Mouse (Mus musculus): ENCODE data around the gene Plek2. TPM values are rescaled to one million over a fixed set of nuclear protein-coding genes. Genes with fewer than 3 reads are reported as not detected.
A peak's percentile ranks its signal among the peaks of the same experiment; 100 is the strongest.

Plek2 gene
- polyA plus RNA-seq, 1 experiment = 0.54 TPM

GRCm38 (mm10) chr12:78914458-78914857 lies 7.7 kb upstream of the Plek2 start:
- Histone ChIP-seq H3K4me1 (ENCODE audit: control insufficient read depth, insufficient read depth, insufficient read length) (peaks cover under 1% of the 10 kb centered on the region; the same call in 1 of the 2 replicates), H3K4me3 (ENCODE audit: extremely low read depth, insufficient read depth, insufficient read length) (no peak overlapping the region), H3K36me3 (ENCODE audit: control insufficient read depth, insufficient read depth, low read length) (no peaks in the 10 kb centered on the region), H3K27me3 (ENCODE audit: control insufficient read depth, insufficient read depth, low read length) (peaks cover 20% of the 10 kb centered on the region), H3K27ac (ENCODE audit: insufficient read depth, low read length) (no peak overlapping the region)
- 87% methylated on average over 4 of the region's 4 CpGs for WGBS
- TF ChIP-seq POLR2A (IDR thresholded peaks at IDR 0.05; ENCODE audit: low read depth, low read length) (no peak), CTCF (IDR thresholded peaks at IDR 0.05; ENCODE audit: extremely low read depth, insufficient read depth, insufficient read length, insufficient replicate concordance) (no peak)
- no peak for DNase-seq (ENCODE audit: low read depth in 1 of 2, low spot score in 2 of 2)

GRCm38 (mm10) chr12:78911707-78912417 lies 5.1 kb upstream of the Plek2 start:
- Histone ChIP-seq H3K36me3 (ENCODE audit: control insufficient read depth, insufficient read depth, low read length) (no peaks in the 10 kb centered on the region), H3K4me1 (ENCODE audit: control insufficient read depth, insufficient read depth, insufficient read length) (peaks cover 1% of the 10 kb centered on the region; the same call in 1 of the 2 replicates), H3K4me3 (ENCODE audit: extremely low read depth, insufficient read depth, insufficient read length) (peak overlapping the region; percentile 24; the same call in 1 of the 2 replicates), H3K27ac (ENCODE audit: insufficient read depth, low read length) (no peak overlapping the region), H3K27me3 (ENCODE audit: control insufficient read depth, insufficient read depth, low read length) (peaks cover 23% of the 10 kb centered on the region)
- DNase-seq (ENCODE audit: low read depth in 1 of 2, low spot score in 2 of 2) = no peak
- TF ChIP-seq CTCF (IDR thresholded peaks at IDR 0.05; ENCODE audit: extremely low read depth, insufficient read depth, insufficient read length, insufficient replicate concordance) (no peak), POLR2A (IDR thresholded peaks at IDR 0.05; ENCODE audit: low read depth, low read length) (no peak)
- WGBS = 5% methylated on average over 37 of the region's 37 CpGs

GRCm38 (mm10) chr12:78910684-78911461 lies 4.1 kb upstream of the Plek2 start:
- no peak for DNase-seq (ENCODE audit: low read depth in 1 of 2, low spot score in 2 of 2)
- H3K36me3 ChIP-seq (ENCODE audit: control insufficient read depth, insufficient read depth, low read length) = no peaks in the 10 kb centered on the region
- peaks cover 27% of the 10 kb centered on the region for H3K27me3 ChIP-seq (ENCODE audit: control insufficient read depth, insufficient read depth, low read length)
- peaks cover 4% of the 10 kb centered on the region for H3K4me1 ChIP-seq (ENCODE audit: control insufficient read depth, insufficient read depth, insufficient read length)
- H3K27ac ChIP-seq (ENCODE audit: insufficient read depth, low read length) = peak overlapping the region; percentile 67; the same call in 1 of the 2 replicates
- 20% methylated on average over 16 of the region's 16 CpGs for WGBS
- TF ChIP-seq CTCF (IDR thresholded peaks at IDR 0.05; ENCODE audit: extremely low read depth, insufficient read depth, insufficient read length, insufficient replicate concordance) (no peak), POLR2A (IDR thresholded peaks at IDR 0.05; ENCODE audit: low read depth, low read length) (no peak)
- no peak overlapping the region for H3K4me3 ChIP-seq (ENCODE audit: extremely low read depth, insufficient read depth, insufficient read length)

- H3K27ac ChIP-seq (ENCODE audit: insufficient read depth, low read length) = no peak overlapping the region
- TF ChIP-seq POLR2A (IDR thresholded peaks at IDR 0.05; ENCODE audit: low read depth, low read length) = no peak
- no peak for TF ChIP-seq CTCF (IDR thresholded peaks at IDR 0.05; ENCODE audit: extremely low read depth, insufficient read depth, insufficient read length, insufficient replicate concordance)
- 83% methylated on average over 6 of the region's 6 CpGs for WGBS
- H3K4me3 ChIP-seq (ENCODE audit: extremely low read depth, insufficient read depth, insufficient read length) = no peak overlapping the region
- H3K27me3 ChIP-seq (ENCODE audit: control insufficient read depth, insufficient read depth, low read length) = peaks cover 27% of the 10 kb centered on the region
- DNase-seq (ENCODE audit: low read depth in 1 of 2, low spot score in 2 of 2) = no peak
- no peaks in the 10 kb centered on the region for H3K36me3 ChIP-seq (ENCODE audit: control insufficient read depth, insufficient read depth, low read length)
- H3K4me1 ChIP-seq (ENCODE audit: control insufficient read depth, insufficient read depth, insufficient read length) = peaks cover 4% of the 10 kb centered on the region
Measured at GRCm38 (mm10) chr12:78908081-78908605, 1.4 kb upstream of the Plek2 start.

- peaks cover 6% of the 10 kb centered on the region; the same call in 1 of the 2 replicates for H3K27me3 ChIP-seq (ENCODE audit: control insufficient read depth, insufficient read depth, low read length)
- no peak for DNase-seq (ENCODE audit: low read depth in 1 of 2, low spot score in 2 of 2)
- H3K27ac ChIP-seq (ENCODE audit: insufficient read depth, low read length) = no peak overlapping the region
- H3K4me1 ChIP-seq (ENCODE audit: control insufficient read depth, insufficient read depth, insufficient read length) = peaks cover 4% of the 10 kb centered on the region
- H3K36me3 ChIP-seq (ENCODE audit: control insufficient read depth, insufficient read depth, low read length) = no peaks in the 10 kb centered on the region
- 94% methylated on average over 7 of the region's 7 CpGs for WGBS
- no peak for TF ChIP-seq POLR2A (IDR thresholded peaks at IDR 0.05; ENCODE audit: low read depth, low read length)
- no peak for TF ChIP-seq CTCF (IDR thresholded peaks at IDR 0.05; ENCODE audit: extremely low read depth, insufficient read depth, insufficient read length, insufficient replicate concordance)
- H3K4me3 ChIP-seq (ENCODE audit: extremely low read depth, insufficient read depth, insufficient read length) = no peak overlapping the region
Measured at GRCm38 (mm10) chr12:78904499-78904898, 2.3 kb downstream of the Plek2 start.

- Histone ChIP-seq H3K4me1 (ENCODE audit: control insufficient read depth, insufficient read depth, insufficient read length) (peaks cover 4% of the 10 kb centered on the region), H3K27me3 (ENCODE audit: control insufficient read depth, insufficient read depth, low read length) (peaks cover 4% of the 10 kb centered on the region; the same call in 1 of the 2 replicates), H3K27ac (ENCODE audit: insufficient read depth, low read length) (no peak overlapping the region), H3K4me3 (ENCODE audit: extremely low read depth, insufficient read depth, insufficient read length) (no peak overlapping the region), H3K36me3 (ENCODE audit: control insufficient read depth, insufficient read depth, low read length) (no peaks in the 10 kb centered on the region)
- no peak for TF ChIP-seq POLR2A (IDR thresholded peaks at IDR 0.05; ENCODE audit: low read depth, low read length)
- no peak for TF ChIP-seq CTCF (IDR thresholded peaks at IDR 0.05; ENCODE audit: extremely low read depth, insufficient read depth, insufficient read length, insufficient replicate concordance)
- WGBS = 87% methylated on average over 4 of the region's 4 CpGs
- DNase-seq (ENCODE audit: low read depth in 1 of 2, low spot score in 2 of 2) = no peak
Measured at GRCm38 (mm10) chr12:78903313-78903712, 3.5 kb downstream of the Plek2 start.
